9 mouse cellular contexts compared by ENCODE assay signal in the genomic region with DNA sequence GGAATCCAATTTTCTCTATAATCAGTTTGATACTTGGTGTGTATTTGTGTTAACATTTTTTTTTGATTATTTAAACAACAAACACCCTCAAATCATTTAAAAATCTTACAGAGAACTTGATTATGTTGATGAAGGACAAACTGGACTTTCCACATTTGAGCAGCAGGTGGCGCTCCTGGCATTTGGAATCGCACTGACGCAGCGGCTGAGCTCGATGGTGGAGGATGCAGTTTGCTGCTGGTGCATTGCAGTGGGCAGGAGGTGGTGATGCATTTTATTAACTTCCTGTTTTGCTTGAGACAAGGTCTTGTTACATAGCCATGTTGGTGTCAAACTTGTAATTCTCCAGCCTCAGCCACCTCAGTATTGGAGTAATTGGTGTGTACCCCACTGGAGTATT. TPM values are rescaled to one million over a fixed set of nuclear protein-coding genes. Genes with fewer than 3 reads are reported as not detected.
DNase-seq lines count a peak whose midpoint lies in the region; ATAC-seq and TF ChIP-seq lines count a peak whose summit lies in the region.
"Had no signal": no experiment of that assay in that cellular context is flagged by ENCODE, and none has a peak within 500 bp of the region (broad histone marks: within the 10 kb centered on the region; RNA-seq: fewer than 3 reads in every experiment).

No protein-coding gene starts in this region.

- H3K4me2 ChIP-seq in forebrain, postnatal 0 days (ENCODE audit: low read depth), result no peak overlapping the region
- H3K4me2 ChIP-seq in intestine, embryonic 15.5 days (replicated peaks), result no peak overlapping the region
- H3K4me2 ChIP-seq: limb, embryonic 15.5 days had no signal

- H3K9ac ChIP-seq in forebrain, postnatal 0 days, result no peak overlapping the region
- H3K9ac ChIP-seq in intestine, embryonic 15.5 days, result no peak overlapping the region
- H3K9ac ChIP-seq: limb, embryonic 15.5 days had no signal

- H3K9me3 ChIP-seq in forebrain, postnatal 0 days (ENCODE audit: low read length), result no peaks in the 10 kb centered on the region
- no peaks in the 10 kb centered on the region for H3K9me3 ChIP-seq in intestine, embryonic 15.5 days
- H3K9me3 ChIP-seq in limb, embryonic 10.5 days (replicated peaks), result no peaks in the 10 kb centered on the region
- H3K9me3 ChIP-seq: limb, embryonic 15.5 days had no signal

- peak; percentile 30 for DNase-seq in gastrocnemius, adult 18-20 months (ENCODE audit: low spot score)
- no peak for DNase-seq in gastrocnemius, postnatal 25 days
- peak; percentile 33 for DNase-seq in cerebellum, adult 11-12 months
- DNase-seq in forebrain, postnatal 0 days, result peak; percentile 94
- DNase-seq in limb, embryonic 10.5 days (ENCODE audit: low spot score), result peak; percentile 87
- peak; percentile 49 to 82 for DNase-seq in spleen, postnatal 4 days (ENCODE audit: low spot score in 2 of 2)

- H3K4me3 ChIP-seq in forebrain, postnatal 0 days (ENCODE audit: low read depth, low read length), result no peak overlapping the region
- H3K4me3 ChIP-seq in intestine, embryonic 15.5 days (replicated peaks), result no peak overlapping the region
- H3K4me3 ChIP-seq in limb, embryonic 10.5 days, result no peak overlapping the region
- H3K4me3 ChIP-seq: limb, embryonic 15.5 days had no signal

- 3% methylated on average over 5 of the region's 5 CpGs for WGBS in forebrain, postnatal 0 days
- under 1% methylated on average over 5 of the region's 5 CpGs for WGBS in intestine, embryonic 15.5 days
- WGBS in limb, embryonic 10.5 days, result 1% methylated on average over 5 of the region's 5 CpGs

- peaks cover 4% of the 10 kb centered on the region; the same call in 1 of the 2 replicates for H3K4me1 ChIP-seq in forebrain, postnatal 0 days (ENCODE audit: insufficient read depth)
- H3K4me1 ChIP-seq in intestine, embryonic 15.5 days (replicated peaks), result no peaks in the 10 kb centered on the region
- H3K4me1 ChIP-seq in limb, embryonic 10.5 days, result peaks cover 11% of the 10 kb centered on the region
- H3K4me1 ChIP-seq: limb, embryonic 15.5 days had no signal

- H3K27ac ChIP-seq in forebrain, postnatal 0 days (ENCODE audit: low read depth, low read length), result no peak overlapping the region
- H3K27ac ChIP-seq in intestine, embryonic 15.5 days, result no peak overlapping the region
- no peak overlapping the region for H3K27ac ChIP-seq in limb, embryonic 10.5 days
- H3K27ac ChIP-seq: limb, embryonic 15.5 days had no signal

- peak; percentile 80 for ATAC-seq in forebrain, postnatal 0 days
- ATAC-seq in intestine, embryonic 15.5 days, result peak; percentile 54
- peak; percentile 50; the same call in 1 of the 2 replicates for ATAC-seq in monocyte, adult 5-6 weeks (replicated peaks; ENCODE audit: insufficient number of reproducible peaks, low FRiP score, low TSS enrichment, poor library complexity, severe bottlenecking)

- peak; percentile 97 for TF ChIP-seq CTCF in forebrain, postnatal 0 days (IDR thresholded peaks at IDR 0.05; ENCODE audit: low read depth)

- no peaks in the 10 kb centered on the region for H3K27me3 ChIP-seq in forebrain, postnatal 0 days (ENCODE audit: insufficient read depth, low read length)
- H3K27me3 ChIP-seq in intestine, embryonic 15.5 days (replicated peaks), result no peaks in the 10 kb centered on the region
- H3K27me3 ChIP-seq in limb, embryonic 10.5 days (ENCODE audit: low read depth, poor library complexity, severe bottlenecking), result peaks cover 11% of the 10 kb centered on the region

- H3K36me3 ChIP-seq in forebrain, postnatal 0 days (ENCODE audit: insufficient read depth), result no peaks in the 10 kb centered on the region
- no peaks in the 10 kb centered on the region for H3K36me3 ChIP-seq in intestine, embryonic 15.5 days
- no peaks in the 10 kb centered on the region for H3K36me3 ChIP-seq in limb, embryonic 10.5 days
- H3K36me3 ChIP-seq: limb, embryonic 15.5 days had no signal

RNA-seq across cellular contexts. Expression of gene Dclk3, which starts 56.7 kb away (rescaled TPM):
- total RNA-seq in gastrocnemius, adult 18-20 months (2021), result under 1 TPM; 0.30 to 0.36 TPM
- total RNA-seq in gastrocnemius, postnatal 25 days (2021), result under 1 TPM; 0.59 to 0.69 TPM
- 20.1 and 20.8 TPM in 2 replicates for total RNA-seq in forebrain, postnatal 0 days (2014; rRNA removed)
- polyA plus RNA-seq in forebrain, postnatal 0 days (2015; fragmentation: Nextera tagmentation; extraction: Ambion mirVana), result 8.6 and 11.6 TPM in 2 replicates
- 0.67 and 0.75 TPM in 2 replicates for polyA plus RNA-seq in intestine, embryonic 15.5 days (2015; fragmentation: Nextera tagmentation; extraction: Ambion mirVana)
- 0.20 and 0.31 TPM in 2 replicates for polyA plus RNA-seq in limb, embryonic 10.5 days (2016; fragmentation: Nextera tagmentation; extraction: Ambion mirVana)
- not detected in 3 replicates for total RNA-seq in monocyte, adult 5-6 weeks (2017)

Comparison
In these comparisons a context has a peak if more than half of its experiments do, and no peak if none do; other contexts are left out.
1. RNA of gene Dclk3, which starts 56.7 kb away (total RNA-seq): 20.1 to 20.8 TPM in forebrain, postnatal 0 days; 0.59 to 0.69 TPM in gastrocnemius, postnatal 25 days, 0.30 to 0.36 TPM in gastrocnemius, adult 18-20 months and not detected in monocyte, adult 5-6 weeks; every median in the first group is over 10 times any median in the second.
2. Peak in every context shown above with its lines, with median percentiles within 50 percentile points of each other: ATAC-seq.